Mouse (Mus musculus): ENCODE measurements around the gene Pih1d2.

DNA sequence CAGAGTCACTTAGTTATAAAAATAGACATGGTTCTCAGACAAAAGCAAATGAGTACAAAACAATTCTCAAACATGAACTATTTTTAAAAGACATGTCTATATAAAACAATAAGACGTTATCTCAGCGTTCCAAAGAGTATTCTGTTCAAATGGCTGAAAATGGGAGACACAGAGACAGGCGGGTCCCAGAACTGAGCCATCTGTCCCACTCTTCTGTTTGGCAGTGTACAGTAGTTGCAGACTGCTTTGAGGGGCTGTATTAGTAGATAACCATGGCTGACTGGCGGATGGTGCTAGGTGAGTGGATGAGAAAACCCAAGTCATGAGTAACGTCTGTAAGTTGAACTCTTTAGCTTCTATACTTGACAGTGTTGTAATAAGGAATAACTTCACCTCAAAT, 47.7 kb downstream of the Pih1d2 start:
- TF ChIP-seq CTCF (IDR thresholded peaks at IDR 0.05; ENCODE audit: control insufficient read depth, insufficient read depth, insufficient read length) (no peak), MYOG (IDR thresholded peaks at IDR 0.05; ENCODE audit: control insufficient read depth, extremely low read depth, insufficient read length) (no peak), MAX (IDR thresholded peaks at IDR 0.05) (no peak), USF1 (IDR thresholded peaks at IDR 0.05; ENCODE audit: low read depth) (no peak)

All from C2C12 (cell line).